Mouse (Mus musculus): ENCODE measurements around the gene Dhrs13. TPM values are rescaled to one million over a fixed set of nuclear protein-coding genes. Genes with fewer than 3 reads are reported as not detected.

The Dhrs13 gene
- total and polyA plus RNA-seq, 2 experiments from 2014 or later = 52.8 to 69.6 TPM

DNA sequence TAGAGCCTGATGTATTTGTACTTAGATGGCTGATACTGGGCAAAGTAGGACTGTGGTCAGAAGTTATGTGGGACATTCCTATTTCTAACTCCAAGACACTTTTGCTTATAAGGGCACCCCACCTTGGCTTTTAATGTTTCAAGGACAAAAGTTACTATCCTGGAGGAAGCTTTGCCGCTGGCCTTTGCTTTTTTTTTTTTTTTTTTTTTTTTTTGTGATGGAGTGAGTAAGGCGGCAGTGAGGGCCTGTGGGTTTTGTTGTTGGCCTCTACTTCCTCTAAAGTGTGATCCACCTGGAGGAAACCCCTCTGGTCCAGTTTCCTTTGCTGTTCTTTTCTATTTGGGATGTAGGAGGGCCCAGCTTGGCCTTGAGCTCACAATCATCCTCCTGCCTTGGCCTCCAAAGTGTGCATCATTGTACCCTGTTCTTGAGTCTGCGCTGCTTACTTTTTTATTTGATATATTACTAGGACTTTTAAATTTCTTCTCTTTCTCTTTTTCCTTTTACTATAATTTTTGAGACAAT, 46.5 kb upstream of the Dhrs13 start:
- Histone ChIP-seq H3K27me3 (ENCODE audit: insufficient read depth, low read length) (no peaks in the 10 kb centered on the region), H3K27ac (peak overlapping the region; percentile 96), H3K4me1 (ENCODE audit: insufficient read depth, low read length) (no peaks in the 10 kb centered on the region), H3K4me2 (ENCODE audit: low read depth, low read length) (peak overlapping the region; percentile 93), H3K9me3 (ENCODE audit: low read length) (no peaks in the 10 kb centered on the region), H3K4me3 (ENCODE audit: low read length) (peak overlapping the region; percentile 98), H3K9ac (replicated peaks; ENCODE audit: low read length) (peak overlapping the region; percentile 99), H3K36me3 (ENCODE audit: insufficient read depth, low read length) (no peaks in the 10 kb centered on the region)
- no peak for TF ChIP-seq CTCF (IDR thresholded peaks at IDR 0.05; ENCODE audit: low read depth)
- no peak for DNase-seq (ENCODE audit: low spot score)
- ATAC-seq = no peak
- WGBS = 72% methylated on average over 3 of the region's 3 CpGs

DNA sequence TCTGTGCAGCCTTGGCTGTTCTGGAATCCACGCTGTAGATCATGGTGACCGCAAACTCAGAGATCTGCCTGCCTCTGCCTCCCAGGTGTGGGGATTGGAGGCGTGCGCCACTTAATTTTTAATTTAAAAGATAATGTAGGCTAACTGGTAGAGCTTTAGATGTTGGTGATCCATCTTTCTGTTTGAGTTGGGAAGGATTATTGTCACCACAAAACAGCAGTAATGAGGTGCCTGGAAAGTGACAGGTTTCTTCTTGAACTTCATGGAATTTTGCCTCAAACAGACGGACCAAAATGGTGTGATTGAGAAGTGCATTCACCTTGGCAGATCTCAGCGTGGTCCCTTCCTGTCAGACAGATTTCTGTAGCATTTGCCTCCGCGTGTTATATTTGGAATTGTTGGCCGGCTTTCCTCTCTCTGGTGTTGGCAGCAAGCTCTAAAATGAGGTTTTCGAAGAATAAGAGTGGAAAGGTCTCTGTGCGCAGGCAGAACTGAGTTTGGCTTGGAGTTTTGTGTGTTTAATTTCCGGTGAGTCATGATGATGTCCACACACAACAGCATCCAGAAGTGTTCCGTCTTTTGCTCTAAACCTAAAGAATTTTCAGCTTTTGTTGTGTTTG, 42.9 kb upstream of the Dhrs13 start:
- Histone ChIP-seq H3K9ac (replicated peaks; ENCODE audit: low read length) (no peak overlapping the region), H3K4me1 (ENCODE audit: insufficient read depth, low read length) (no peaks in the 10 kb centered on the region), H3K4me2 (ENCODE audit: low read depth, low read length) (no peak overlapping the region), H3K27ac (no peak overlapping the region), H3K27me3 (ENCODE audit: insufficient read depth, low read length) (no peaks in the 10 kb centered on the region), H3K4me3 (ENCODE audit: low read length) (no peak overlapping the region), H3K36me3 (ENCODE audit: insufficient read depth, low read length) (no peaks in the 10 kb centered on the region), H3K9me3 (ENCODE audit: low read length) (no peaks in the 10 kb centered on the region)
- 86% methylated on average over 13 of the region's 13 CpGs for WGBS
- ATAC-seq = no peak
- DNase-seq (ENCODE audit: low spot score) = no peak
- TF ChIP-seq CTCF (IDR thresholded peaks at IDR 0.05; ENCODE audit: low read depth) = no peak

DNA sequence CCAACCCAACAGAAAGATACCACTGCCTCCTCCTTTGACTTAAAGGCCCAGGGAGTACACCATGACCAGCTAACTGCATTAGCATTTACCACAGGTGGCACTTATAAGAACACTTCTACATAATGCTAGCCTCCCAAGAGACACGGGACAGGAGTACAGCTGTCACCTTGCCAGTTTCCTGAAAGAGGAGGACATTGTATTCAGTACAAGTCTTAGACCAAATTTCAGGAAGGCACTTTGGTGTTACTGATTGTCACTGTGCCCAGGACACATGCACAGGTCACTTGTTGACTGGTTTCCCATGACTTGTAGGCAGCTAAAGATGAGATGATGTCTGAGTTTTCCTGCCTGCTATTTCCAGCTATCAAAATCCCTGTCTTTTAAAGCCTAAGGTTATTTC, 36.5 kb upstream of the Dhrs13 start:
- no peaks in the 10 kb centered on the region for H3K4me1 ChIP-seq (ENCODE audit: insufficient read depth, low read length)
- H3K27ac ChIP-seq = no peak overlapping the region
- DNase-seq (ENCODE audit: low spot score) (no peak), ATAC-seq (no peak)
- H3K4me3 ChIP-seq (ENCODE audit: low read length) = no peak overlapping the region
- 59% methylated on average over 1 of the region's 1 CpGs for WGBS
- TF ChIP-seq CTCF (IDR thresholded peaks at IDR 0.05; ENCODE audit: low read depth) = no peak
- H3K36me3 ChIP-seq (ENCODE audit: insufficient read depth, low read length) = 0 out of 2 replicates have a peak, but pooled peaks cover 3% of the 10 kb centered on the region
- H3K9ac ChIP-seq (replicated peaks; ENCODE audit: low read length) = no peak overlapping the region
- H3K9me3 ChIP-seq (ENCODE audit: low read length) = no peaks in the 10 kb centered on the region
- no peak overlapping the region for H3K4me2 ChIP-seq (ENCODE audit: low read depth, low read length)
- H3K27me3 ChIP-seq (ENCODE audit: insufficient read depth, low read length) = no peaks in the 10 kb centered on the region

DNA sequence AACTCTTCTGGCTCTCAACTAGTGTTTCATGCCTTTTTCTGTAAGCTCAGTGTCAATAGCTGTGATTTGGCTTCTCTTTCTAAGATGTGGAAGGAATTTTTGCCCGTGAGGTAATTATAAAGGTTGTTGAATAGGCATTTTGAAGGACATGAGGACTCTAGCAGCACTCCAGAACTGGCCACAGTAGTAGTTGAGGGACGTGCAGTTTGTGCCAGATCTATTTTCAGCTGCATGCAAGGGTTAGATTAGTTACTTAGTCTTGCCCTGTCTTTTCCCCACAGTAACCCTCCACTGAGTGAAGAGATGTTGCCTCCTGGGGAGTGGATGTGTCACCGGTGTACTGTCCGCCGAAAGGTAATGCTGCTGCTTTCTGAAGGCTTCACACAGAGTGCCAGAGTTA, 25.6 kb upstream of the Dhrs13 start:
- WGBS = 91% methylated on average over 5 of the region's 5 CpGs
- ATAC-seq = no peak
- no peaks in the 10 kb centered on the region for H3K9me3 ChIP-seq (ENCODE audit: low read length)

DNA sequence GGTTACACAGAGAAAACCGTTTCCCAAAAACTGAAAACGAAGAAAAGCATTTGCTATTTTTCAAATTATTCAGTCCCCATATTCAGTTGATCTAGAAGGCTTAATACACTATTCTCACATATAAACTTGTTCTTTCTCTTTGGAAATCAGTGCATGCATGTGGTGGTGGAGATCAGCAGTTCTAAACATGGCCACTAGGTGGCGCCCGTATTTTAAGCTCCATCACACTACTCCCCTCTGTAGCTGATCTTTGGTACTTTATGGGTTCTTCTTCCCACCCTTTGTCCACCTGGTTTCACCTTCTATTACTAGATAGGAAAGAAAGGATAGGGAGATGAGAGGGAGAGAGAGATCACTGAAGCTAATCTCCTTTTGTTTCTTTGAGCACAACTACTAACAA, 12.4 kb upstream of the Dhrs13 start:
- 25% methylated on average over 4 of the region's 4 CpGs for WGBS
- ATAC-seq (peak; percentile 73), DNase-seq (ENCODE audit: low spot score) (peak; percentile 86)
- H3K9ac ChIP-seq (replicated peaks; ENCODE audit: low read length) = no peak overlapping the region
- no peak overlapping the region for H3K4me3 ChIP-seq (ENCODE audit: low read length)
- no peaks in the 10 kb centered on the region for H3K4me1 ChIP-seq (ENCODE audit: insufficient read depth, low read length)
- H3K36me3 ChIP-seq (ENCODE audit: insufficient read depth, low read length) = peaks cover 74% of the 10 kb centered on the region
- H3K9me3 ChIP-seq (ENCODE audit: low read length) = no peaks in the 10 kb centered on the region
- H3K27ac ChIP-seq = no peak overlapping the region
- H3K27me3 ChIP-seq (ENCODE audit: insufficient read depth, low read length) = no peaks in the 10 kb centered on the region
- peak; percentile 95 for TF ChIP-seq CTCF (IDR thresholded peaks at IDR 0.05; ENCODE audit: low read depth)
- no peak overlapping the region for H3K4me2 ChIP-seq (ENCODE audit: low read depth, low read length)

More for the DNA sequence above, 25.6 kb upstream of the Dhrs13 start:
- no peak for TF ChIP-seq CTCF (IDR thresholded peaks at IDR 0.05; ENCODE audit: low read depth)
- Histone ChIP-seq H3K36me3 (ENCODE audit: insufficient read depth, low read length) (peaks cover 26% of the 10 kb centered on the region), H3K4me3 (ENCODE audit: low read length) (no peak overlapping the region), H3K9ac (replicated peaks; ENCODE audit: low read length) (no peak overlapping the region), H3K4me1 (ENCODE audit: insufficient read depth, low read length) (no peaks in the 10 kb centered on the region), H3K27ac (no peak overlapping the region), H3K27me3 (ENCODE audit: insufficient read depth, low read length) (no peaks in the 10 kb centered on the region), H3K4me2 (ENCODE audit: low read depth, low read length) (no peak overlapping the region)
- DNase-seq (ENCODE audit: low spot score) = no peak

DNA sequence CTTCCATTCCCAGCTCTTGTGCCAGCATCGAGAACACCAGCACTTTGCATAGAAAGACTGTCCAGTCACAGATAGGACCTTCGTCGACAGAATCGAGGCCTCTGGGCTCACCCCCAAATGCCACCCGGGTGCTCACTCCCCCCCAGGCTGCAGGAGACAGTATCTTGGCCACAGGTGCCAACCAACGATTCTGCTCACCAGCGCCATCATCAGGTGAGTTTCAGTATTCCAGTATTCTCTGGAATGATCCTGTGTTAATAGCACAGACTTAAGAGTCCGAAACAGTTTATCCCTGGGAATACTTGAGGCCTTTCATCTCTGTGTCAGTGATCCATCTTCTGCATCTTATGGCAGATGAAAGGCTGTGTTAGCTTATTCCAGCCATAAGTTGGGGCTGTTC, 8.5 kb upstream of the Dhrs13 start:
- Histone ChIP-seq H3K4me1 (ENCODE audit: insufficient read depth, low read length) (no peaks in the 10 kb centered on the region), H3K27ac (no peak overlapping the region), H3K9ac (replicated peaks; ENCODE audit: low read length) (no peak overlapping the region), H3K4me3 (ENCODE audit: low read length) (no peak overlapping the region), H3K36me3 (ENCODE audit: insufficient read depth, low read length) (peaks cover 65% of the 10 kb centered on the region), H3K4me2 (ENCODE audit: low read depth, low read length) (no peak overlapping the region), H3K27me3 (ENCODE audit: insufficient read depth, low read length) (no peaks in the 10 kb centered on the region), H3K9me3 (ENCODE audit: low read length) (no peaks in the 10 kb centered on the region)
- WGBS = 86% methylated on average over 8 of the region's 8 CpGs
- TF ChIP-seq CTCF (IDR thresholded peaks at IDR 0.05; ENCODE audit: low read depth) = peak; percentile 57
- DNase-seq (ENCODE audit: low spot score) (peak; percentile 63), ATAC-seq (peak; percentile 37; the same call in 1 of the 2 replicates)

DNA sequence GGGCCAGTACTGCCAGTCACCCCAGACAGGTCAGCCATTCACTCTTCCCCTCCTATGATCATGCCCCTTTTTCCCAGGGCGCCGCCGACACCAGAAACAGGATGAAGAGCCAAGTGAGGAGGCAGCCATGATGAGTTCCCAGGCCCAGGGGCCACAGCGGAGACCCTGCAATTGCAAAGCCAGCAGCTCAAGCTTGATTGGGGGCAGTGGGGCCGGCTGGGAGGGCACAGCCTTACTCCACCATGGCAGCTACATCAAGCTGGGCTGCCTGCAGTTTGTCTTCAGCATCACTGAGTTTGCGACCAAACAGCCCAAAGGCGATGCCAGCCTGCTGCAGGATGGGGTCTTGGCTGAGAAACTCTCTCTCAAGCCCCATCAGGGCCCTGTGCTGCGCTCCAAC, 2.8 kb upstream of the Dhrs13 start:
- H3K4me2 ChIP-seq (ENCODE audit: low read depth, low read length) = no peak overlapping the region
- no peak overlapping the region for H3K9ac ChIP-seq (replicated peaks; ENCODE audit: low read length)
- TF ChIP-seq CTCF (IDR thresholded peaks at IDR 0.05; ENCODE audit: low read depth) = no peak
- no peaks in the 10 kb centered on the region for H3K9me3 ChIP-seq (ENCODE audit: low read length)
- no peak overlapping the region for H3K4me3 ChIP-seq (ENCODE audit: low read length)
- WGBS = 88% methylated on average over 8 of the region's 8 CpGs
- ATAC-seq (no peak), DNase-seq (ENCODE audit: low spot score) (no peak)
- H3K27ac ChIP-seq = no peak overlapping the region
- no peaks in the 10 kb centered on the region for H3K27me3 ChIP-seq (ENCODE audit: insufficient read depth, low read length)
- 0 out of 2 replicates have a peak, but pooled peaks cover 6% of the 10 kb centered on the region for H3K4me1 ChIP-seq (ENCODE audit: insufficient read depth, low read length)
- peaks cover 48% of the 10 kb centered on the region for H3K36me3 ChIP-seq (ENCODE audit: insufficient read depth, low read length)

Measured in hindbrain, postnatal 0 days (tissue).